Mouse (Mus musculus) CH12F3 (cell line): Measurements from ENCODE around the gene A830018L16Rik.

Experiments
- in situ Hi-C: fragments of 300-500 bp; cut with MboI; formaldehyde crosslinking; loops from 2 replicates; pipeline ENCODE4 v1.14.3; 2020; ENCODE audit warnings: low sequenced_read_pairs

The A830018L16Rik gene

GRCm38 (mm10) chr1:11650137-11650536 lies 236.2 kb downstream of the A830018L16Rik start:
- in situ Hi-C loops, result loop anchor here (25.0 kb wide), 1 partner anchor 1187 kb away; no protein-coding TSS in a partner anchor

GRCm38 (mm10) chr1:11652773-11653172 lies 238.9 kb downstream of the A830018L16Rik start:
- in situ Hi-C loops, result loop anchor here (25.0 kb wide), 1 partner anchor 1185 kb away; no protein-coding TSS in a partner anchor

DNA sequence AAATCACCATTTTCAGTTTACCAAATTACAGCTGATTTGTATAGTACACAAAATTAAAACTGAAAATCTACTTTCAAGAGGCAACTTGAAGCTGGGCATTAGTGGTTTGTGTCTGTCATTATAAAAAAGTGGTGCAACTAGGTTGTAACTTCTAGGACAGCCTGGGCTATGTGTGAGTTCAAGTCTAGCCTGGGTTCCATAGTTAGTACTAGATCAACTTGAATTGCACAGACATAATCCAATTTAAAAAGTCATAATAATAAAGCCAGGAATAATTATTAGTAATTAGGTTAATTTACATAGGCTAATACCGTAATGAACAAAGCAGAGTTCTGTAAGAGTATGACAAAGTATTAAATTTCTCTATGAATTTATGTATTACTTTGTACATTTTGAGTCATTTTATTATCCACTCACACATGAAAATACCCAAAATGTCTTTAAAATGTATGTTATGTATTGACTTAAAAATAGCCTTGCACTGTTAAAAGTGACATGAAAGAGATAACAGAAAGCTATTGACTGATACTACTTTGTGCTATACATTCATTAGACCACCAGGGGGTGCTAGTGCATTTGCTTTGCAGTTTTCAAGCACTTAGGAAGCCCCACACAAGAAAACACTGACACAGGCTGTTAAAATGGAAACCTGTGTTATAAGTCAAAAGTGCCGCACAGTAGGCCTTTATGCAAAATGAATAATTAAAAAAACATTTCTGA lies 243.6 kb downstream of the A830018L16Rik start:
- in situ Hi-C loops, result loop anchor here (25.0 kb wide), 1 partner anchor 1180 kb away; no protein-coding TSS in a partner anchor

DNA sequence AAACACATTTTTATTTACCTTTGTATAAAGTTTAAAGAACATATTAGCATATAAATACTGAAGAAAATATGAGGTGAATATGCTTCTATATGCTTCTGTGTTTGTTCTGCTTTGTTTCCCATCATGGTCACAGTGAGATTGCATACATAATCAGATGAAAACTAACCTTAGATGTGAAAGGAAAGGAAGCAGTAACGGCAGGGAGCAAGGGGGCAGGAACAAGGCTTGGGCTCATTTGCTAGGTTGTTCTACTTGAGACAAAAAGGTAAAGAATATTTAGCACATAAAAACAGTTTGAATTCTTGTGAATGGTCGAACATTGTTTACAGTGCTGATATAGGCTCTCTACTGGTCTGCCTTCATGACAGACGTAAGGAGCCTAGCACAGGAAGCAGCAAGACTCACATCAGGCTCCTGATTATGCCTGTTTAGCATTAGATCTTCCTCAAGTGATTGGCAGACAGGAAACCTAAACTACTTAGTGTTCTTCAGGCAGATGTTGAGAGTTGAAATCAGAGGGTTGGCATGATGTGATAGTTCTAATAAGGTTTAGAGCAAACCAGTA lies 244.2 kb downstream of the A830018L16Rik start:
- in situ Hi-C loops, result loop anchor here (25.0 kb wide), 1 partner anchor 1179 kb away; no protein-coding TSS in a partner anchor

DNA sequence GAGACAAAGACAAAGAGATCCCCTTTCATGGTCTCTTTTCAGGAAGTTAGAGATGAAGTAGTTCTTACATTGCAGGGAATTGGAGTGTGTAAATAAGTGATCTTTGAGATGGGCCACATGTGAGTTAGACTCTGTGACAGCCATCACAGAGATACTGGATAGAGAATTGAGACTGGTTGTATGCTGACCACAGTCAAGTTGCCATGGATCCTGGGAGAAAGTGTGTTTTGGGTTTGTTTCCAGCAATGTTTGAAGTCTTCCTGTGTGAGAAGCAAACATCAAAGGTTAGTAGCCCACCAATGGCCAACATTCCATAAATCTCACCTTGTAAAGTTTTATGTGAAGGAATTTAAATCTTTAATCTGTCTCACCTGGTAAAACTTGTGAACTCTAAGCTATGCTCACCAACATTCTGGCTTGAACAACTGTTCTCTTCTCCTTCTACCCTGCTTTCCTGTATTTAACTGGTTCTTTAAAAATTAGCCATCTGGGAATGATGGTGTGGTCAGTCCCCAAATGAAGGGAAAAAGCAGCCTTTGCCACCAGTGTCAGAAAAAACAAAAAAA lies 330.9 kb downstream of the A830018L16Rik start:
- in situ Hi-C loops, result no loop called here

DNA sequence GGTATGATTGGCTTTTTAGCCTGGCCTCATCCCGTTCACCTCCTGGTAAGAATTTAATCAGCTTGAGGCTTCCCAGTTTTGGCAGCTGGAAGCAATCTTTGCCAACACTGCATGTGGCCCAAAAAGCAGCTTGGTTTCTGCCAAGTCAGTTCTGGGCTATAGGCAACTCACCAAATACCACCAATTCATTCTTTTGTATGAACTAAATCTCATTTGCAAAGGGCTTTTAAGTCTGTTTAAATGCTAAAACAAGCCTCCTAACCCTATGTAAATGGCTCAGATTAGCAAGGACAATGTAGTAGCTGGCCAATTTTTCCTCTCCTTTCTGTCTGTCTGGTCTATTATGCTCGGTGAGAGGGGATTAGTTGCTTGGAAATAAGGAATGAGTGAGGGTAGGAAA lies 334.5 kb downstream of the A830018L16Rik start:
- in situ Hi-C loops, result no loop called here

DNA sequence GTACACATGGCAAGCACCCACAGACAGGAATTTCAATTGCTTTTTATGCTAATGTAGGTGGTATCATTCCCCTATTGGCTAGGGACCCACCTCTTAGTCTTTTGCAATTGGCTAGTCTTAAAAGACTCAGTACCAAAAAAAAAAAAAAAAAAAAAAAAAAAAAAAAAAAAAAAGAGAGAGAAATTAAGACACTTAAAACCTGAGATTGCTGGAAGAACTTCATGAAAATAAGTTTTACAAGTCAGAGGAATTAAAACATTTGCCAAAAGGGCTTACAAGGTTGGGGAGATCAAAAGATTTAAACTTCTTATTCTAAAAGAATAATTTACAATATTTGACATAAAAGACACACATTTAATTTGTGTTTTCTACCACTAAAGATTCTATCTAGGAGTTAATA lies 336.2 kb downstream of the A830018L16Rik start:
- in situ Hi-C loops, result no loop called here

- in situ Hi-C loops, result no loop called here
Measured at GRCm38 (mm10) chr1:11750607-11751006, 336.7 kb downstream of the A830018L16Rik start.

DNA sequence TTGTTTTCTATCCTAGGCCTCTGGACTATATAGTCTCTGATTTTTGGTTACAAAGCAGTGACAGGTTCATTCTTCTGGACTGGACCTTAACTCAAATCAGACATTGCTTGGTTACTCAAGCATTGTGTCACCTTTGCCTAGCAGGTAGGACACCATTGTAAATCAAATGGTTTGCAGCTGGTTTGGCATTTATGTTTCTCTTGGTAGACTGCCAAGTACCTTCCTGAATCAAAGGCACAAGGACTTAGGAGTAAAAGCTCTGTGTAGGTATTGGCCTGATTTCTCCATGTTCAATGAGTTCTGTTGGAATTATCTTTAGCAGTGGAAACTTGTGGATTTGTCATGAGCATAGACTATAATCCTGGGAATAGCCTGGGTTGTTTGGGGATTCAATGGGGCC lies 338.1 kb downstream of the A830018L16Rik start:
- in situ Hi-C loops, result no loop called here

DNA sequence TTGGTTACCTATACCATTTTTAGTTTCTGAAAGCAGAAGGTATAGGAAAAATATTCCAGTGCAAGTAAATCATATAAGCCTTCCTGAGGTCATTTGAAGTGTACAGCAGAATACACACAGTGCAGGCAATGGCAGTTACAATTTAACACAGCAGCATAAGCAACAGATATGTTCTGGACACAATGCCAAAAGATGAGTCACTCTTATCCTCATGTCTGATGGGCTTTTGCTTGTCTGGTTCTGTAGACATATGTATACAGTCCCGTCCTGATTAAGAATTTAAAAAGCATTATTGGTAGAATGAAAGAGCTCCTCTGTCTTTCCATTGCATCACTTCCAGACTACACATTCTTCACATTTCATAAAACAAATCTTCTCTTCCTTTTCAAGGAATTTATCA lies 374.4 kb downstream of the A830018L16Rik start:
- in situ Hi-C loops, result no loop called here

- in situ Hi-C loops, result no loop called here
Measured at GRCm38 (mm10) chr1:11792820-11793219, 378.9 kb downstream of the A830018L16Rik start.

DNA sequence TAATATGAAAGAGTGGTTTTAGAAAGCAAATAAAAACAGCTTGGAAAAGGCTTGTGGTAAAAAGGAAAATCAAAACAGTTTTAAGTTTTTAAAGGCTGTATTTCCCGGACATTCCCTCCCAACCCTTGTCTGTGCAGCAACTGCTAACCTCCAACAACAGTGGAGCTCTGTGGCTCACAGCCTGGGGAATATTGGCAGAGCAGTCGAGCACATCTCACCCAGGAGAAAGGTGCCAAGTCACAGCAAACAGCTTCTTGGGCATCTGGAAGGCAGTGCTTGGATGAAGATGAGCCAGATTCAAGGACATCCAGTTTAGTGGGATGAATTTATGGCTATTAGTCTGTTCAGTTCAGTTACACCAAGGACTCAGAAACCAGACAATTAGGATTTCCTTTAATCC lies 381.8 kb downstream of the A830018L16Rik start:
- in situ Hi-C loops, result no loop called here

- in situ Hi-C loops, result no loop called here
Measured at GRCm38 (mm10) chr1:11872847-11873246, 458.9 kb downstream of the A830018L16Rik start.

GRCm38 (mm10) chr1:11873573-11873972 lies 459.7 kb downstream of the A830018L16Rik start:
- in situ Hi-C loops, result no loop called here

GRCm38 (mm10) chr1:11881706-11882105 lies 467.8 kb downstream of the A830018L16Rik start:
- in situ Hi-C loops, result no loop called here

- in situ Hi-C loops, result no loop called here
Measured at GRCm38 (mm10) chr1:11895715-11896114, 481.8 kb downstream of the A830018L16Rik start.

DNA sequence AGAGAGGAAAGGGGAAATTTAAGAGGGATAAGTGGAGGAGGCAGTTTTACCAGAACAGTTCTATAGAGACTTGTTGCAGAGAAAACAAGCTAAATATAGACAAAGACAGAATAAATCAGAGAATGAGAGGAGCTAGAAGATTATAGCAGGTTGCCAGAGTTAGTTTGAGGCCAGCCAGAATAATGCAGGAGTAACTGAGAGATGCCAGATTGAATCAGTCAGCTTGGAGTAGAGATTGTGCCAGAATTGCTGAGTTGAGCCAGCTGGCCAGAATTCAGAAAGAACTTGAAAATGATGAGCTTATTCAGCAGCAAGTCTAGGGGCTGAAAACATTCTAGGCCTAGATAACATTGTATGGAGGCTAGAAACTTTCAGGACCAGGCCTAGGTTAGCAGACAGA lies 502.0 kb downstream of the A830018L16Rik start:
- in situ Hi-C loops, result no loop called here

DNA sequence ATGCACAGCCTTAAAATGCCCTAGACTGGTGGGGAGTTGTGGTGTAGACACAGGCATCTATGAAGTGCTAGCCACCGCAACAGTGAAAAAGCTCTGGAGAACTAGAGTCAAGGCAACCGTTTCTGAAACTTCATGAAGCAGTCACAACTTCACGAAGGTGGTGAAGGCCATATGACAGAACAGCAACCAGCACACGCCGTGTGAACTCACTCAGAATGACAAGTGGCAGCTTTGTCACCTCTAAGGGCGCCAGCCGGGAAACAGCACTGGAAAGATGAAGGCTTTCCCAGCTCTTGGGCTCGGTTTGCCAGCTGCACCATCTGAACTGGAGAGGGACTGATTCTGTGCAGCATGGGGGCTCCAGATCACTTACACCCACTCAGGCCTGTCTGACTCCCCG lies 523.1 kb downstream of the A830018L16Rik start:
- in situ Hi-C loops, result no loop called here

DNA sequence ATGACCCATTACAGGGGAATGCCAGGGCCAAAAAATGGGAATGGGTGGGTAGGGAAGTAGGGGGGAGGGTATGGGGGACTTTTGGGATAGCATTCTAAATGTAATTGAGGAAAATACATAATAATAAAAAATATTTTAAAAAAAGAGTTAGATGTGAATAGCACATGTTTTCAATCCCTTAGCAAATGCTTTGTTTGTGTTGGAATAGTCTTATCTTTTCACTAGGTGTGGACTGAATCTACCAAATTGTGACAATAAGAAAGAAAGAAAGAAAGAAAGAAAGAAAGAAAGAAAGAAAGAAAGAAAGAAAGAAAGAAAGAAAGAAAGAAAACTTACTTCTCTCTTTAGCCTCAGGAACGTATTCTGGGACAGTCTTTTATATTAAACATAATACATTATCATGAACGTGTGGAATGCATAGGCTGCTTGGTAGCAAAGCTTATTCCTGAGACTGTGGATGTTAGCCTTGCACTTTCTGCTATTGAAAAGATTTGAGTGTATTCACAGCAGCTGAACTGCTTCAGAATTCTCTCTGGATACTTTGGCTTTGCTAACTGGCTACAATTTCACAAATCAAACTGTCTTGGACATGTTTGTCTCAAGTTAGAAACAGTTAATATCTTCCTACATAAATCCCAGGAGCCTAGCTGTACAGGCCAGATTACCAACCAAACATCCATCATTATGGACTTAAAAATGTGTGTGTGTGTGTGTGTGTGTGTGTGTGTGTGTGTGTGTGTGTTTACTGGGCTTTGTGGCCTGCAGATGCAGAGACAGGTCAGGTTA lies 545.7 kb downstream of the A830018L16Rik start:
- in situ Hi-C loops, result no loop called here

DNA sequence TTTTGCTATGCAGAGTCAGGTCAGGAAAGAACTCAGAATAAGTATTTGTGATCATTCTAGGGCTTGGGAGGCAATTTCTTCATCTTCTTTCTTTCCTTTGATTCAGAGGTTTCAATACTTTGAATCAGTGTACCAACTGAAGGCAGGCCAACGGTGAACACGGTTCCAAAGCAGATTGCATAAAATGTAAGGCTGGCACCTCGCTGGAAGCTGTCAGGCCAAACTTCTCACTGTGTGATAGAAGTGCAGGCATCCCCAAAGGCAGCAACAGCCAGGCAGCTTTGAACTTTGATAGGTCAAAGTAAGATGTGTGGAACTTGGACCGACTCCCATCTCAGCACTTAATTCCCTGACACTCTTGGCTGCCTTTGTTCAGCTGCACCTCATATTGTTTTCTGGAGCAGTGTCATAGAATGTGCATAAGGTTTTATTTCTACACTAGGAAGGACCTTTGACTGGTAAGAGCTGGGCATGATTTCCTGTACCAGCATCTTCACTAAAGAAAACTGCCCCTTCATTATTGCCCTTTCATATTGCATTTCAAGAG lies 568.8 kb downstream of the A830018L16Rik start:
- in situ Hi-C loops, result no loop called here

- in situ Hi-C loops, result no loop called here
Measured at GRCm38 (mm10) chr1:11990011-11990410, 576.1 kb downstream of the A830018L16Rik start.
